Mouse (Mus musculus) lung, embryonic 16.5 days (tissue): ENCODE measurements around the gene Nutf2-ps1. TPM values are rescaled to one million over a fixed set of nuclear protein-coding genes. Genes with fewer than 3 reads are reported as not detected.
A peak's percentile ranks its signal among the peaks of the same experiment; 100 is the strongest.
"Not testable (repeated sequence)": the region's sequence is repeated elsewhere in the genome, so short reads cannot be mapped to it uniquely, and the experiment has no call there.

Source experiments
- ATAC-seq: fragments of 200-750 bp; cut with Nextera tagmentation; 2 replicates; pipeline ENCODE4 v1.8.0; 2017; ENCODE audit warnings: low read depth, mild to moderate bottlenecking, moderate library complexity
- H3K27ac ChIP-seq: fragments of 300-500 bp; sonication (generic); 2 replicates; pipeline ENCODE4 v1.5.1; 2014; ENCODE audit warnings: mild to moderate bottlenecking, control low read depth, low read length
- H3K27me3 ChIP-seq: fragments of 300-500 bp; sonication (generic); 2 replicates; pipeline ENCODE4 v1.6.1; 2014; ENCODE audit warnings: low read depth, low read length, mixed read lengths; ENCODE audit not compliant: control insufficient read depth, insufficient read depth
- H3K36me3 ChIP-seq: fragments of 300-500 bp; sonication (generic); 2 replicates; pipeline ENCODE4 v1.6.1; 2014; ENCODE audit warnings: low read length; ENCODE audit not compliant: control insufficient read depth, insufficient read depth
- H3K4me1 ChIP-seq: fragments of 300-500 bp; sonication (generic); replicated peaks from 2 replicates; pipeline ENCODE4 v1.6.1; 2014; ENCODE audit warnings: low read length, mixed read lengths; ENCODE audit not compliant: control insufficient read depth, insufficient read depth
- H3K4me2 ChIP-seq: fragments of 300-500 bp; sonication (generic); 2 replicates; pipeline ENCODE4 v1.6.1; 2014; ENCODE audit warnings: low read depth, low read length, control low read depth
- H3K4me3 ChIP-seq: fragments of 300-500 bp; sonication (generic); 2 replicates; pipeline ENCODE4 v1.5.1; 2014; ENCODE audit warnings: mild to moderate bottlenecking, low read length, control low read depth
- H3K9ac ChIP-seq: fragments of 300-500 bp; sonication (generic); 2 replicates; pipeline ENCODE4 v1.6.1; 2014; ENCODE audit warnings: low read length, control low read depth
- H3K9me3 ChIP-seq: fragments of 300-500 bp; sonication (generic); 2 replicates; pipeline ENCODE4 v1.6.1; 2016; ENCODE audit warnings: low read length; ENCODE audit not compliant: control insufficient read depth
- WGBS: fragments of 180-500 bp; shearing (Covaris S2); extraction: QIAGEN DNeasy Blood & Tissue Kit; methylation state at CpG from one replicate; pipeline ENCODE4 v1.1.7; 2014; 5-methylcytosine and 5-hydroxymethylcytosine counted together
- polyA plus RNA-seq: library from polyadenylated mRNA; unstranded; fragments of >200 nt; fragmentation: Nextera tagmentation; extraction: Ambion mirVana; gene quantifications from 2 replicates; pipeline ENCODE4 v1.2.1, GENCODE M21; 2015

Nutf2-ps1 gene
- polyA plus RNA-seq, result 356 and 368 TPM in 2 replicates

DNA sequence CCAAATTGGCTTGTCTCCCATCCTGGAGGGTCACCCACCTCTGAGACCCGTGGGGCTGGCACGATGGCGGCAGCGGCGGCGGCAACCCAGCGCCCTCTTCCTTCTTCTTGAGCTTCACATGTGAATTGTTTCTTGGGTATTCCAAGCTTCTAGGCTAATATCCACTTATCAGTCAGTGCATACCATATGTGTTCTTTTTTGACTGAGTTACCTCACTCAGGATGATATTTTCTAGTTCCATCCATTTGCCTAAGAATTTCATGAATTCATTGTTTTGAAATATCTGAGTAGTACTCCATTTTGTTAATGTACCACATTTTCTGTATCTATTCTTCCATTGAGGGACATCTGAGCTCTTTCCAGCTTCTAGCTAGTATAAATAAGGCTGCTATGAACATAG is at the start of gene Nutf2-ps1:
Gene Nutf2-ps1, minus strand, starts transcription at position 101 of the 400 bp plus-strand sequence.
- not testable (repeated sequence) for H3K9ac ChIP-seq, ATAC-seq, H3K27ac ChIP-seq, H3K4me1 ChIP-seq, H3K27me3 ChIP-seq, H3K4me3 ChIP-seq, H3K4me2 ChIP-seq, H3K36me3 ChIP-seq
- 90% methylated on average over 7 of the region's 7 CpGs for WGBS
- peaks cover 11% of the 10 kb centered on the region; the same call in 1 of the 2 replicates for H3K9me3 ChIP-seq

DNA sequence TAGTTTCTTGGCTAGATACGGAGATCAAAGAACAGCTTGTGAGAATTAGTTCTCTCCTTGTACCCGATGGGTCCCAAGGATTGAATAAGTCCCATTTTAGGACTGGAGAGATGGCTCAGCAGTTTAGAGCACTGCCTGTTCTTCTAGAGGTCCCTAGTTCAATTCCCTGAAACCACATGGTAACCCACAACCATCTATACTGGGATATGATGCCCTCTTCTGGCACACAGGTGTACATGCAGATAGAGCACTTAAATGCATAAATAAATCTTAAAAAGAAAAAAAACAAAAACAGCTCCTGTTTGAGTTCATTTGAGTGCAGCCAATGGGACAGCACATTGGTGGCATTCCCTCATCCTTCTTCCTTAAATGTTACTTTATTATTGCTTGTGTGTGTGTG is 49.2 kb upstream of the Nutf2-ps1 start:
- Histone ChIP-seq H3K36me3 (peaks cover 50% of the 10 kb centered on the region), H3K9ac (no peak overlapping the region), H3K4me1 (no peaks in the 10 kb centered on the region), H3K27ac (no peak overlapping the region), H3K9me3 (no peaks in the 10 kb centered on the region), H3K4me3 (no peak overlapping the region), H3K27me3 (no peaks in the 10 kb centered on the region), H3K4me2 (no peak overlapping the region)
- no peak for ATAC-seq
- WGBS, result 92% methylated on average over 2 of the region's 2 CpGs

DNA sequence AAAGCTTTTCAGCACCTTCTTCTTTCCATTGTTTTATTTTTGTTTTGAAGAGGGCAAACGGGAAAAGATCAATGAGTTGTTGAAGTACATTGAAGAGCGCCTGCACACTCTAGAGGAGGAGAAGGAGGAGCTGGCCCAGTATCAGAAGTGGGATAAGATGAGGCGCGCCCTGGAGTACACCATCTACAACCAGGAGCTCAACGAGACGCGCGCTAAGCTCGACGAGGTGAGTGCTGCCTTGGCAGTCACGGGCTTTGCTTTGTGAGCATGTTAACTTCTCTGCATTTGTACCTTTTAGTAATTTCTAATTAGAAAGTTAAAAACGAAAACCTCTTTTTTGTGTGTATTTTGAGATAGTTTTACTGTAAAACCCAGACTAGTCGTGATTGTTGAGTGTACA is 32.8 kb upstream of the Nutf2-ps1 start:
- no peak overlapping the region for H3K4me2 ChIP-seq
- H3K36me3 ChIP-seq, result peaks cover 38% of the 10 kb centered on the region
- H3K27me3 ChIP-seq, result no peaks in the 10 kb centered on the region
- no peaks in the 10 kb centered on the region for H3K4me1 ChIP-seq
- 81% methylated on average over 13 of the region's 13 CpGs for WGBS
- H3K9ac ChIP-seq, result no peak overlapping the region
- no peaks in the 10 kb centered on the region for H3K9me3 ChIP-seq
- no peak overlapping the region for H3K4me3 ChIP-seq
- H3K27ac ChIP-seq, result no peak overlapping the region
- ATAC-seq, result no peak

DNA sequence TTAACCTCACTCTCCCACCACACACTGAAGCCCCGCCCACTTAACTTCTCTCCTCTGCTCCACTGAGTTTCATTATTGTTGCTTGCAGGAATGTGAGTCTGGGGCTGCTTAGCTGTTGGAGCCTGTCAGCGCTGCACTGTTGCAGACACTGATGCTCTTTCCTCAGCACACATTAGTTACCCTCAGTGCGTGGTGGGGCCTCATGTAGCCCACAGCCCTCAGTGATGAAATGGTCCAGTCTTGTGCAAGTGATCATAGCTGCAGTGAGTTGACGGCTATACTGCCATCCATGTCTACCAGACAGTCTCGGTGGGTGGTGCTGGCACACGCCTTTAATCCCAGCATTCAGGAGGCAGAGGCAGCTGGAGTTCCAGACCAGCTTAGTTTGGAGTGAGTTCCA is 20.1 kb upstream of the Nutf2-ps1 start:
- H3K36me3 ChIP-seq, result peaks cover 3% of the 10 kb centered on the region
- no peak overlapping the region for H3K27ac ChIP-seq
- H3K27me3 ChIP-seq, result no peaks in the 10 kb centered on the region
- H3K4me3 ChIP-seq, result no peak overlapping the region
- no peaks in the 10 kb centered on the region for H3K4me1 ChIP-seq
- no peak overlapping the region for H3K4me2 ChIP-seq
- 81% methylated on average over 6 of the region's 6 CpGs for WGBS
- no peak for ATAC-seq
- H3K9ac ChIP-seq, result no peak overlapping the region
- no peaks in the 10 kb centered on the region for H3K9me3 ChIP-seq

DNA sequence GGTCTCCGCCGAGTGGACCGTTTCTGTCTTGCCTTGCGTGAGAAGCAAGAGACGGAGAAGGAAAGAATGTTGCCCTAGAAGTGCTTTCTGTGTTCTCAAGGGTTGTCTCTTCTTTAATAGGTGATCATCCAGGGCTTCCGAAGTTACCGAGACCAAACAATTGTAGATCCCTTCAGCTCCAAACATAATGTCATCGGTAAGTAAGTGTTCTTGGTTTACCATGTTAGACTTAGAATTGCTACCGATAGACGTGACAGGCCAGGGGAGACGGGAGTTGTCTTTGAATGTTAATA is 12.4 kb upstream of the Nutf2-ps1 start:
- H3K27ac ChIP-seq, result no peak overlapping the region; the same call in 1 of the 2 replicates
- no peaks in the 10 kb centered on the region for H3K9me3 ChIP-seq
- WGBS, result 5% methylated on average over 11 of the region's 11 CpGs
- peak overlapping the region; percentile 80 for H3K4me3 ChIP-seq
- no peak for ATAC-seq
- peaks cover 13% of the 10 kb centered on the region for H3K4me1 ChIP-seq
- no peaks in the 10 kb centered on the region for H3K27me3 ChIP-seq
- peak overlapping the region; percentile 88 for H3K4me2 ChIP-seq
- peak overlapping the region; percentile 91 for H3K9ac ChIP-seq
- peaks cover 4% of the 10 kb centered on the region; the same call in 1 of the 2 replicates for H3K36me3 ChIP-seq

DNA sequence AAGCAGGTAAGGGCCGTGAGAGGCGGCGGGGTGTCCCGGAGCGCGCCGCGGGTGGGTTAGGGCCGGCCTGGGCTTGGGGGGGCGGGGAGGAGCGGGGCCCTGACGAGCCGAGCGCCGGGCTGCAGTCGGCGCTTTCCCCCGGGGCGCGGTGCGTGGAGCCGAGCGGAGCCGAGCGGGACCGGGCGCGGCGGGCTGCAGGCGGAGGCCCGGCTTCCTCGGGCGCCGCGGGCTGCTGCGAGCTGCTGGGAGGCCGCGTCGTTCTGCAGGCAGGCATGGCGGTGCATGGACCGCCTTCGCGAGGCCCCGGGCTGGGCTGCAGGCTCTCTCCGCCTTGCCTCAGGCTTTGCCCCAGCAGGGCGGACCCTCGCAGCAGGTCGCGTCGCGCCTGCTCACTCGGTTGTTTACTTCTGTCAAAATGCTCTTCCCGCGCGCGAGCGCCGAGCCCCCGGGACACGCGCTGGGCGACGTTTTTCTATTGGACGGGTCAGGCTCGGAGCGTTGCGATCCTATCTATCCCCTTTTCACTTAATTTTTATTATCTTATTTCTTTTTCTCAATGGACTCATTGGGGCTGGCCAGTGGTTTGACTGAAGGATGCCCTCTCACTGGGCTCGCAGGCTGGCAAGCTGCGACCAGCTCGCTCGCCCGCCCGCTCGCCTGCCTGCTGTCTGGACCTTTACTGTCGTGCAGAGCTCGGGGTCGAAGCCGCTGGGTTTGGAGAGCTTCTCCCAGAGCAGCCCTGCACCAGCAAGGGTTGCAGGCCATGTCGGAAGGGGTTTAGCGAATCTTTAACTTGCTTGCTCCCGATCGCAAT is 11.9 kb upstream of the Nutf2-ps1 start:
- WGBS, result under 1% methylated on average over 71 of the region's 82 CpGs
- Histone ChIP-seq H3K4me1 (peaks cover 13% of the 10 kb centered on the region), H3K36me3 (peaks cover 4% of the 10 kb centered on the region; the same call in 1 of the 2 replicates), H3K9me3 (no peaks in the 10 kb centered on the region), H3K4me2 (peak overlapping the region; percentile 88), H3K27me3 (no peaks in the 10 kb centered on the region), H3K4me3 (peak overlapping the region; percentile 80), H3K27ac (peak overlapping the region; percentile 94), H3K9ac (peak overlapping the region; percentile 91)
- peak; percentile 76 for ATAC-seq

DNA sequence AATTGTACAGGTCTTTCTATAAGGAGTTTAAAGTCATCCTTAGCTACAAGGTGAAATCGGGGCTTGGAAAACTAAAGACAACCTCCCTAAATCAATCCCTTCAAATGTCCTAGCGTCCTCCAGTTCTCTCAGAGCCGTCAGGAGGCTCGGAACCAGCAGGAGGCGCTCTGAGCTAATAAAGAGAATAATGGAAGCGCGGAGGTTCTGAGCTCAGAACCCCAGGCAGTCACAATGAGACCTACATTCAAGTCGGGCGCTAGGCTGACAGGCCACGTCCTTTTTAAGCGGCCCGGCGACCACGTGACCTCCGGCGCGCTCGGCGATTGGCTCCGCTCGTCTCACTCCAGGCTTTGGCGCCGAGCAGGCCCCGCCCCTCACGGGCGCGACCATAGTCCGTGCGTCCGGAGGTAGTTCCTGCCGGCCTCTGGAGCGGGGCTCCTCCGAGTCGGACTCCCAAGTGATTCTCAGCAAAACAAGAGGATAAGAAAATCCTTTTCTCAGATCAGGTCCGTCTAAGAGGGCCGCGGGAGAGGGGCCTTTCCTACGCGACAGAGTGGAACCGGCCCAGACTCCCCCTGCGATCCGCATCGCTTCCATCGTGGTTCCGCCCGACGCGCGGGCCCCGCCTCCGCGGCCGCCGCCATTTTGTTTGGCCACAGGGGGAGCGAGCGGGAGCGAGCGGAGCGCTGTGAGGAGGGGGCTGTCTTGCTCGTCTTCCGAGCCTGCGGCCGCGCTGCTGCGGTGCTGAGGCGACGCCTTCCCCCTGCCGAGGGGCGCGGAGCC is 11.1 kb upstream of the Nutf2-ps1 start, which contains the start of gene Smc3:
Gene Smc3, plus strand, starts transcription at position 642 of the 783 bp plus-strand sequence.
- H3K27me3 ChIP-seq, result no peaks in the 10 kb centered on the region
- ATAC-seq, result peak; percentile 98
- peaks cover 4% of the 10 kb centered on the region; the same call in 1 of the 2 replicates for H3K36me3 ChIP-seq
- H3K9ac ChIP-seq, result peak within 1 kb of the TSS; percentile 91
- H3K27ac ChIP-seq, result peak within 1 kb of the TSS; percentile 94
- H3K4me3 ChIP-seq, result peak within 1 kb of the TSS; percentile 80
- peaks cover 13% of the 10 kb centered on the region for H3K4me1 ChIP-seq
- no peaks in the 10 kb centered on the region for H3K9me3 ChIP-seq
- H3K4me2 ChIP-seq, result peak within 1 kb of the TSS; percentile 88
- WGBS, result under 1% methylated on average over 64 of the region's 70 CpGs

DNA sequence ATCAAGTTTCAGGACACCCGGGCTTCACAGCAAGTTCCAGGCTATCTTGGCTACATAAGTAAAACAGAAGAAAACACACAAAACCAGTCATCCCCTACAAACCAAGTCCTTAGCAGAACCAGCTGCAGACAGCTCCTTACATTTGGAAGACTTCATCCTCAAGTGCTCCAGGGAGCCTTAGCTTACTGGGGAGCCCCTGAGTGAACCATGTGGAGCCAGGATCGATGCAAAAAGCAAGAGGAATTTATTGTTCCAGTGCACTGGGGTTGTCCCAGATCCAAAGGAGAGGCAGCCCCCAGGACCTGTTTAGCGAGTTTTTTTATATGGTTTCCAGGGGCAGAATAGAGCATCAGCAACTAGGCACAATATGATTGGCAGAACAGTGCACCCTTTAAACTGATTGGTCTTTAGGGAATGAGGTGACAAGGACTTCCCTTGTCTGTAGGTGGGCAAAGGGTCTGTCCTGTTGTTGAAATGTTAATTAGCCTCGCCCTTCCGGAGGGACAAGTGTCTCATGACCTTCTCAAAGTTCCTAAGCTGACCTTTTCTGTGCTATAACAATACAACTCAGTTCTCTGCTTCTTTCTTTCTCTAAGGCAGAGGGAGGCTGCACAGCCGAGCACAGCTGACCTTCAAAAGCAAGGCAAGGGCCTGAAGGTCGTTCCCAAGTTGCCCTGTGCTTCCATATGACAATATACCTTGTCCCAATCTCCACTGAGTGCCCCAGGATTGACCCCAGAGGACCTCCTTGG is 8.0 kb upstream of the Nutf2-ps1 start:
- no peak for ATAC-seq
- Histone ChIP-seq H3K4me2 (no peak overlapping the region), H3K36me3 (no peaks in the 10 kb centered on the region), H3K27me3 (no peaks in the 10 kb centered on the region), H3K9ac (no peak overlapping the region), H3K4me1 (peaks cover 5% of the 10 kb centered on the region), H3K9me3 (no peaks in the 10 kb centered on the region), H3K4me3 (no peak overlapping the region), H3K27ac (no peak overlapping the region)
- WGBS, result 67% methylated on average over 7 of the region's 7 CpGs

DNA sequence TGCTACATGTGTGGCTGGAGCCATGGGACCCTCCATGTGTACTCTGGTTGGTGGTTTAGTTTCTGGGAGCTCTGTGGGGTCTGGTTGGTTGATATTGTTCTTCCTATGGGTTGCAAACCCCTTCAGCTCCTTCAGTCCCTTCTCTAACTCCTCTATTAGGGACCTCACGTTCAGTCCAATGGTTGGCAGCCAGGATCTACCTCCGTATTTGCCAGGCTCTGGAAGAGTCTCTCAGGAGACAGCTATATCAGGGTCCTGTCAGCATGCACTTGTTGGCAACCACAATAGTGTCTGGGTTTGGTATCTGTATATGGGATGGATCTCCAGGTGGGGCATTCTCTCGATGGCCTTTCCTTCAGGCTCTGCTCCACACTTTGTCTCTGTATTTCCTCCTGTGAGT is 1.2 kb downstream of the Nutf2-ps1 start:
- not testable (repeated sequence) for H3K4me1 ChIP-seq, H3K36me3 ChIP-seq, ATAC-seq, H3K4me2 ChIP-seq, H3K27me3 ChIP-seq, H3K9ac ChIP-seq, H3K4me3 ChIP-seq, H3K27ac ChIP-seq
- H3K9me3 ChIP-seq, result peaks cover 11% of the 10 kb centered on the region; the same call in 1 of the 2 replicates
- 90% methylated on average over 3 of the region's 3 CpGs for WGBS
